Mouse (Mus musculus) kidney, embryonic 14.5 days (tissue): Measurements from ENCODE around the gene Arhgap32. TPM values are rescaled to one million over a fixed set of nuclear protein-coding genes. Genes with fewer than 3 reads are reported as not detected.
"Not testable (repeated sequence)": the region's sequence is repeated elsewhere in the genome, so short reads cannot be mapped to it uniquely, and the experiment has no call there.

Experiments
- ATAC-seq: fragments of 200-750 bp; cut with Nextera tagmentation; 2 replicates; pipeline ENCODE4 v1.8.0; 2017; ENCODE audit warnings: moderate number of reproducible peaks, mild to moderate bottlenecking, moderate TSS enrichment, moderate library complexity; ENCODE audit not compliant: low FRiP score, low TSS enrichment
- H3K27ac ChIP-seq: fragments of 300-500 bp; sonication (generic); 2 replicates; pipeline ENCODE4 v1.5.1; 2014; ENCODE audit warnings: low read depth, mild to moderate bottlenecking, low read length, moderate library complexity, mixed read lengths
- H3K27me3 ChIP-seq: fragments of 300-500 bp; sonication (generic); 2 replicates; pipeline ENCODE4 v1.6.1; 2014; ENCODE audit warnings: mild to moderate bottlenecking, low read length; ENCODE audit not compliant: control insufficient read depth, insufficient read depth
- H3K36me3 ChIP-seq: fragments of 300-500 bp; sonication (generic); 2 replicates; pipeline ENCODE4 v1.6.1; 2014; ENCODE audit warnings: low read length, mixed read lengths; ENCODE audit not compliant: control insufficient read depth, insufficient read depth
- H3K4me1 ChIP-seq: fragments of 300-500 bp; sonication (generic); 2 replicates; pipeline ENCODE4 v1.6.1; 2014; ENCODE audit warnings: low read length, mixed read lengths; ENCODE audit not compliant: control insufficient read depth, insufficient read depth
- H3K4me2 ChIP-seq: fragments of 300-500 bp; sonication (generic); replicated peaks from 2 replicates; pipeline ENCODE4 v1.6.1; 2014; ENCODE audit warnings: low read depth, mild to moderate bottlenecking, low read length
- H3K4me3 ChIP-seq: fragments of 300-500 bp; sonication (generic); 2 replicates; pipeline ENCODE4 v1.5.1; 2014; ENCODE audit warnings: mild to moderate bottlenecking, low read length
- H3K9ac ChIP-seq: fragments of 300-500 bp; sonication (generic); 2 replicates; pipeline ENCODE4 v1.6.1; 2014; ENCODE audit warnings: low read depth, mild to moderate bottlenecking, low read length, moderate library complexity
- H3K9me3 ChIP-seq: fragments of 300-500 bp; sonication (generic); 2 replicates; pipeline ENCODE4 v1.6.1; 2016; ENCODE audit warnings: low read length; ENCODE audit not compliant: control insufficient read depth
- WGBS: fragments of 180-500 bp; shearing (Covaris S2); extraction: QIAGEN DNeasy Blood & Tissue Kit; methylation state at CpG from one replicate; pipeline ENCODE4 v1.1.7; 2014; 5-methylcytosine and 5-hydroxymethylcytosine counted together
- polyA plus RNA-seq: library from polyadenylated mRNA; unstranded; fragments of >200 nt; fragmentation: Nextera tagmentation; extraction: Ambion mirVana; gene quantifications from 2 replicates; pipeline ENCODE4 v1.2.1, GENCODE M21; 2014

Arhgap32 gene
- polyA plus RNA-seq, 1 experiment from 2014 or later: 10.6 TPM

DNA sequence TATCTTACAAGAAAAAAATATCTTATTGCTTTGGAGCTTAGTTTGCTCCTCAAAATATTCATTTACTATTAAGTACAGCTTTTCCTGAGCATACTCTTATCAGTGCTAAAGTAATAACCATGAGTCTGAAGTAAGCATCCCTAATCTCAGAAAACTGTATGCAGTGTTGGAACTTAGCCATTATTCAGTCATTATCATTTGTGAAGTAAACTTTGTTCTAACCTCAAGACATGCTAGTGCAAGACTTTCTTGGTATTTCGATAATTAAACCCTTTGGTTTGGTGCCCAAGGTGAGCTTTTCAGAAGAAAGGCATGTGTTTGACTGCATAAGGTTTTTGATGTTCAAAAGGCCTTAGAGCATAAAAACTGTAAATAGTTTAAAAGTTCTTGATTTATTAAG, 4.2 kb downstream of the Arhgap32 start:
- H3K9me3 ChIP-seq: 0 out of 2 replicates have a peak, but pooled peaks cover 3% of the 10 kb centered on the region
- H3K4me2 ChIP-seq: no peak overlapping the region
- no peak overlapping the region for H3K4me3 ChIP-seq
- H3K27ac ChIP-seq: no peak overlapping the region
- no peaks in the 10 kb centered on the region for H3K36me3 ChIP-seq
- peaks cover 5% of the 10 kb centered on the region for H3K4me1 ChIP-seq
- no peaks in the 10 kb centered on the region for H3K27me3 ChIP-seq
- H3K9ac ChIP-seq: no peak overlapping the region
- 88% methylated on average over 1 of the region's 1 CpGs for WGBS
- no peak for ATAC-seq

DNA sequence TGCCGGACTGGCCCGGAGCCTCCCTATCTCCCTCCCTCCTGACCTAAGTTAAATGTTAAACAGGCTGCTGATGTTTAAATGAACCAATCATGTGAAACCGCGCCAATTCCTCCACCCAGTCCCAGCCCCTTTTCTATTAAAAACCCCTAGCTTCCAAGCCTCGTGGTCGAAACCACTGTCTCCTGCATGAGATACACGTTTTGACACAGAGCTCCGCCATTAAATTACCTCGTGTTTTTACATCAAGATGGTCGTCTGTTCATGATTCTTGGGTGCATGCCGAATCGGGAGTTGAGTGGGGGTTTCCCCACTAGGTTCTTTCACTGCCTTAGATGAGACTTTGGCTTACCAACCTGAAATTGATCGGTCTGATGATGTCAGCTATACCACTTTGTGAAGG, 5.3 kb downstream of the Arhgap32 start:
- H3K4me1 ChIP-seq, H3K27me3 ChIP-seq, H3K36me3 ChIP-seq, H3K27ac ChIP-seq, H3K4me2 ChIP-seq, ATAC-seq, H3K4me3 ChIP-seq, H3K9me3 ChIP-seq, H3K9ac ChIP-seq: not testable (repeated sequence)
- WGBS: 91% methylated on average over 13 of the region's 13 CpGs

- no peak overlapping the region for H3K4me3 ChIP-seq
- no peaks in the 10 kb centered on the region for H3K9me3 ChIP-seq
- no peak overlapping the region for H3K4me2 ChIP-seq
- no peaks in the 10 kb centered on the region for H3K36me3 ChIP-seq
- H3K27ac ChIP-seq: no peak overlapping the region
- no peaks in the 10 kb centered on the region for H3K27me3 ChIP-seq
- ATAC-seq: no peak
- H3K9ac ChIP-seq: no peak overlapping the region
- H3K4me1 ChIP-seq: no peaks in the 10 kb centered on the region
Measured at GRCm38 (mm10) chr9:32136195-32136594, 20.3 kb downstream of the Arhgap32 start.

DNA sequence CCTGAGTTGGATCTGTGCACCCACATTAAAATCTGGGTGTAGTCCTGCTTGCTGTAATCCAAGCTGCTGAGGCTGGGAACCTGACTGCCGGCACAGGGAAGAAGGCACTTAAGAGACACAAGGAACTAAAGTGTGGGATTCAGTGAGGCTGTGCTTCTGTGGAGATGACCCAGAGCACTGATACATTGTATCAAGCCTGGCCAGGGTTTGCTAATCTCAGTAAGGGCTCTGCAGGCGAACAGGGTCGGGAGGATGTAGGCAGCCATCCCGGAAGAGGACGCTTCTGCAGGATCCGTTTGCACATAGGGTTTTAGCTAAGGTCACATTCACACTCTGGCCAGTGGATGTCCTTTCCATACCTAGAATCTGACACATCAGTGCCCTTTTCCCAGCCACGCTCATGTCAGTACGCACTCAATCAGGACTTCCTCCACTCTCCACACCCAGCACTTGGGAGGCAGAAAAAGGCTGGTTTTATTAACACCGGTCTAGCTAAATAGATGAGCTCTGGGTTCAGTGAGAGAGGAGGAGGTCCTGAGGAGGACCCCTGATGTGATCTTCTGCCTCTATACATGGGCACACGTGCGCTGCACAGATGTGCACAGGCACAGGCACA, 20.9 kb downstream of the Arhgap32 start:
- WGBS: 81% methylated on average over 11 of the region's 11 CpGs
- H3K4me3 ChIP-seq: no peak overlapping the region
- no peak for ATAC-seq

GRCm38 (mm10) chr9:32137697-32138426, 21.9 kb downstream of the Arhgap32 start:
- ATAC-seq: no peak
- no peaks in the 10 kb centered on the region for H3K36me3 ChIP-seq
- H3K4me1 ChIP-seq: no peaks in the 10 kb centered on the region
- no peak overlapping the region for H3K4me2 ChIP-seq
- no peak overlapping the region for H3K9ac ChIP-seq
- H3K4me3 ChIP-seq: no peak overlapping the region
- H3K9me3 ChIP-seq: no peaks in the 10 kb centered on the region
- WGBS: 92% methylated on average over 14 of the region's 14 CpGs
- H3K27ac ChIP-seq: no peak overlapping the region
- H3K27me3 ChIP-seq: no peaks in the 10 kb centered on the region

More for the DNA sequence above, 20.9 kb downstream of the Arhgap32 start:
- Histone ChIP-seq H3K4me2 (no peak overlapping the region), H3K27me3 (no peaks in the 10 kb centered on the region), H3K27ac (no peak overlapping the region), H3K36me3 (no peaks in the 10 kb centered on the region), H3K4me1 (no peaks in the 10 kb centered on the region), H3K9ac (no peak overlapping the region), H3K9me3 (no peaks in the 10 kb centered on the region)

- ATAC-seq: no peak
- H3K4me3 ChIP-seq: no peak overlapping the region
- no peaks in the 10 kb centered on the region for H3K4me1 ChIP-seq
- H3K4me2 ChIP-seq: no peak overlapping the region
- 94% methylated on average over 5 of the region's 5 CpGs for WGBS
- no peak overlapping the region for H3K9ac ChIP-seq
- no peaks in the 10 kb centered on the region for H3K27me3 ChIP-seq
- no peak overlapping the region for H3K27ac ChIP-seq
- H3K9me3 ChIP-seq: no peaks in the 10 kb centered on the region
- no peaks in the 10 kb centered on the region for H3K36me3 ChIP-seq
Measured at GRCm38 (mm10) chr9:32138616-32139015, 22.7 kb downstream of the Arhgap32 start.

DNA sequence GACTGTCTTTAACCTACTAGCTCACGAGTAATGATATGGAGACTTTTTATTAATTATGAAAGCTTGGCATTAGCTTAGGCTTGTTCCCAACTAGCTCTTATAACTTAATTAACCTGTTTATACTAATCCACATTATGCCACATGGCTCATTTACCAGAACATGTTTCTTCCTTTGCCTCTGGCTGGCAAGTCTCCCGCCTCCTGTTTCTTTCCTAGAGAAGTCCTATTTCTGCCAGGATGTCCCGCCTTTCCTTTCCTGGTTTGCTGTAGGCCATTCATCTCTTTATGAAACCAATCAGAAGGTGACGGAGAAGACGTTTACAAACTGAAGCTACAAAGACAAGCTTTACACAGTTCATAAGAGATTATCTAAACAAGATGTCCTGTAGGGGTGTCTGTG, 23.7 kb downstream of the Arhgap32 start:
- Histone ChIP-seq H3K4me3 (no peak overlapping the region), H3K9ac (no peak overlapping the region), H3K4me2 (no peak overlapping the region), H3K27ac (no peak overlapping the region), H3K9me3 (no peaks in the 10 kb centered on the region), H3K27me3 (no peaks in the 10 kb centered on the region), H3K36me3 (no peaks in the 10 kb centered on the region), H3K4me1 (no peaks in the 10 kb centered on the region)
- WGBS: 75% methylated on average over 5 of the region's 5 CpGs
- no peak for ATAC-seq

GRCm38 (mm10) chr9:32142834-32143233, 26.9 kb downstream of the Arhgap32 start:
- no peak for ATAC-seq
- no peak overlapping the region for H3K4me2 ChIP-seq
- no peak overlapping the region for H3K4me3 ChIP-seq
- H3K36me3 ChIP-seq: no peaks in the 10 kb centered on the region
- no peaks in the 10 kb centered on the region for H3K27me3 ChIP-seq
- no peaks in the 10 kb centered on the region for H3K9me3 ChIP-seq
- WGBS: 14% methylated on average over 3 of the region's 3 CpGs
- no peaks in the 10 kb centered on the region for H3K4me1 ChIP-seq
- no peak overlapping the region for H3K9ac ChIP-seq
- H3K27ac ChIP-seq: no peak overlapping the region

GRCm38 (mm10) chr9:32143451-32143850, 27.5 kb downstream of the Arhgap32 start:
- no peak overlapping the region for H3K9ac ChIP-seq
- H3K4me2 ChIP-seq: no peak overlapping the region
- no peaks in the 10 kb centered on the region for H3K27me3 ChIP-seq
- no peak overlapping the region for H3K4me3 ChIP-seq
- no peaks in the 10 kb centered on the region for H3K4me1 ChIP-seq
- no peak overlapping the region for H3K27ac ChIP-seq
- WGBS: 80% methylated on average over 3 of the region's 3 CpGs
- ATAC-seq: no peak
- H3K36me3 ChIP-seq: no peaks in the 10 kb centered on the region
- no peaks in the 10 kb centered on the region for H3K9me3 ChIP-seq
